Mouse (Mus musculus) CD4-positive, CD25-positive, alpha-beta regulatory T cell, adult 4 months (primary cell): ENCODE measurements around the gene Rnaseh1. TPM values are rescaled to one million over a fixed set of nuclear protein-coding genes. Genes with fewer than 3 reads are reported as not detected.

Source experiments
- ATAC-seq: one replicate; pipeline ENCODE4 v1.8.0; 2017
- polyA plus RNA-seq, 2 experiments: library from polyadenylated mRNA; unstranded; fragments of 100-300 nt; shearing (Covaris generic); gene quantifications; one replicate each; pipeline ENCODE4 v1.2.1; 2017

Gene Rnaseh1
- polyA plus RNA-seq, 2 experiments from 2014 or later, result 31.1 to 47.1 TPM

- ATAC-seq, result no peak
Measured at GRCm38 (mm10) chr12:28674038-28674720, 24.8 kb downstream of the Rnaseh1 start.

GRCm38 (mm10) chr12:28675121-28675924 lies 25.9 kb downstream of the Rnaseh1 start, which contains the start of gene Adi1:
Gene Adi1 (plus strand): TSS chr12:28675231.
- ATAC-seq, result peak; percentile 96

GRCm38 (mm10) chr12:28675925-28676209 lies 26.5 kb downstream of the Rnaseh1 start:
- no peak for ATAC-seq

GRCm38 (mm10) chr12:28684674-28685073 lies 35.3 kb downstream of the Rnaseh1 start:
- ATAC-seq, result no peak

- ATAC-seq, result no peak
Measured at GRCm38 (mm10) chr12:28685771-28686170, 36.4 kb downstream of the Rnaseh1 start.

GRCm38 (mm10) chr12:28686199-28686879 lies 36.9 kb downstream of the Rnaseh1 start:
- ATAC-seq, result no peak

- no peak for ATAC-seq
Measured at GRCm38 (mm10) chr12:28688996-28689395, 39.6 kb downstream of the Rnaseh1 start.

- no peak for ATAC-seq
Measured at GRCm38 (mm10) chr12:28690730-28691129, 41.3 kb downstream of the Rnaseh1 start.

GRCm38 (mm10) chr12:28693738-28694137 lies 44.3 kb downstream of the Rnaseh1 start:
- no peak for ATAC-seq

- no peak for ATAC-seq
Measured at GRCm38 (mm10) chr12:28694231-28694630, 44.8 kb downstream of the Rnaseh1 start.

GRCm38 (mm10) chr12:28694776-28695175 lies 45.4 kb downstream of the Rnaseh1 start:
- ATAC-seq, result no peak

- no peak for ATAC-seq
Measured at GRCm38 (mm10) chr12:28697821-28698595, 48.6 kb downstream of the Rnaseh1 start.

- no peak for ATAC-seq
Measured at GRCm38 (mm10) chr12:28699086-28699485, 49.7 kb downstream of the Rnaseh1 start.

- peak; percentile 77 for ATAC-seq
Measured at GRCm38 (mm10) chr12:28699656-28700055, 50.3 kb downstream of the Rnaseh1 start.

GRCm38 (mm10) chr12:28700101-28700511 lies 50.7 kb downstream of the Rnaseh1 start:
- ATAC-seq, result no peak

GRCm38 (mm10) chr12:28700561-28701025 lies 51.2 kb downstream of the Rnaseh1 start:
- ATAC-seq, result no peak

GRCm38 (mm10) chr12:28701302-28701701 lies 51.9 kb downstream of the Rnaseh1 start:
- no peak for ATAC-seq

GRCm38 (mm10) chr12:28704381-28704780 lies 55.0 kb downstream of the Rnaseh1 start:
- ATAC-seq, result no peak

GRCm38 (mm10) chr12:28705204-28705603 lies 55.8 kb downstream of the Rnaseh1 start:
- no peak for ATAC-seq

GRCm38 (mm10) chr12:28708154-28708553 lies 58.8 kb downstream of the Rnaseh1 start:
- ATAC-seq, result no peak
